In genomic region chr9:120743455-120743854, GRCm38 (mm10) we compare ENCODE assay signal across 22 mouse cellular contexts.
DNase-seq lines count a peak whose midpoint lies in the region; ATAC-seq and TF ChIP-seq lines count a peak whose summit lies in the region.
"Had no signal": no experiment of that assay in that cellular context is flagged by ENCODE, and none has a peak within 500 bp of the region (broad histone marks: within the 10 kb centered on the region; RNA-seq: fewer than 3 reads in every experiment).

No protein-coding gene starts in this region.

- peaks cover 25% of the 10 kb centered on the region for H3K4me1 ChIP-seq in heart, embryonic 10.5 days
- peaks cover 5% of the 10 kb centered on the region for H3K4me1 ChIP-seq in kidney, adult 2 months (ENCODE audit: control insufficient read depth, insufficient read depth, low read length)
- H3K4me1 ChIP-seq in lung, embryonic 15.5 days, result peaks cover 21% of the 10 kb centered on the region

- H3K36me3 ChIP-seq in heart, embryonic 10.5 days, result no peaks in the 10 kb centered on the region
- H3K36me3 ChIP-seq in kidney, adult 2 months (ENCODE audit: control insufficient read depth, insufficient read depth, low read length), result no peaks in the 10 kb centered on the region
- no peaks in the 10 kb centered on the region for H3K36me3 ChIP-seq in lung, embryonic 15.5 days
- H3K36me3 ChIP-seq: midbrain, embryonic 10.5 days; neural tube, embryonic 13.5 days; stomach, embryonic 15.5 days had no signal

- no peak for ATAC-seq in lung, embryonic 15.5 days (ENCODE audit: borderline replicate concordance, extremely low read depth, low FRiP score, low TSS enrichment)
- ATAC-seq: forebrain, postnatal 0 days; hindbrain, postnatal 0 days had no signal

- H3K4me3 ChIP-seq in heart, embryonic 10.5 days, result no peak overlapping the region
- H3K4me3 ChIP-seq in kidney, adult 2 months (ENCODE audit: insufficient read depth, low read depth, low read length), result no peak overlapping the region
- H3K4me3 ChIP-seq in lung, embryonic 15.5 days, result no peak overlapping the region
- H3K4me3 ChIP-seq: midbrain, embryonic 10.5 days; myocyte; neural tube, embryonic 13.5 days; stomach, embryonic 15.5 days had no signal

- H3K27me3 ChIP-seq in heart, embryonic 10.5 days (ENCODE audit: insufficient read depth, poor library complexity, severe bottlenecking), result no peaks in the 10 kb centered on the region
- H3K27me3 ChIP-seq in kidney, adult 2 months (replicated peaks; ENCODE audit: control insufficient read depth, insufficient read depth, low read length), result no peaks in the 10 kb centered on the region
- H3K27me3 ChIP-seq in lung, embryonic 15.5 days, result no peaks in the 10 kb centered on the region
- H3K27me3 ChIP-seq: neural tube, embryonic 13.5 days; stomach, embryonic 15.5 days had no signal

- H3K9ac ChIP-seq in lung, embryonic 15.5 days, result no peak overlapping the region
- H3K9ac ChIP-seq: forebrain, postnatal 0 days; liver, embryonic 14.5 days; neural tube, embryonic 13.5 days; stomach, embryonic 15.5 days had no signal

- no peak for TF ChIP-seq POLR2A in kidney, adult 2 months (IDR thresholded peaks at IDR 0.05; ENCODE audit: low read depth, low read length)

- no peak overlapping the region for H3K4me2 ChIP-seq in lung, embryonic 15.5 days
- H3K4me2 ChIP-seq: neural tube, embryonic 13.5 days; stomach, embryonic 15.5 days had no signal

- 74% methylated on average over 9 of the region's 9 CpGs for WGBS in heart, embryonic 10.5 days
- 67% methylated on average over 9 of the region's 9 CpGs for WGBS in kidney, adult 2 months
- WGBS in lung, embryonic 15.5 days, result 60% methylated on average over 9 of the region's 9 CpGs

- H3K9me3 ChIP-seq in heart, embryonic 10.5 days, result no peaks in the 10 kb centered on the region
- H3K9me3 ChIP-seq in lung, embryonic 15.5 days, result no peaks in the 10 kb centered on the region
- H3K9me3 ChIP-seq: midbrain, embryonic 10.5 days; neural tube, embryonic 13.5 days; stomach, embryonic 15.5 days had no signal

- H3K27ac ChIP-seq in heart, embryonic 10.5 days, result no peak overlapping the region
- H3K27ac ChIP-seq in kidney, adult 2 months (ENCODE audit: insufficient read depth, low read depth, low read length), result no peak overlapping the region
- H3K27ac ChIP-seq in lung, embryonic 15.5 days, result 0 out of 2 replicates have a peak overlapping the region, but pooled peaks have one; percentile 15
- H3K27ac ChIP-seq: hindbrain, postnatal 0 days; liver, embryonic 14.5 days; midbrain, embryonic 10.5 days; neural tube, embryonic 13.5 days; stomach, embryonic 15.5 days had no signal

- peak; percentile 24 for DNase-seq in heart, adult 8-10 months (ENCODE audit: low spot score)
- no peak for DNase-seq in heart, embryonic 10.5 days (ENCODE audit: low spot score)
- DNase-seq in kidney, adult 2 months, result peak; percentile 52
- DNase-seq in kidney, adult 9 months, result no peak
- peak; percentile 60 for DNase-seq in lung, postnatal 10 days
- no peak for DNase-seq in cerebellum, adult 18-20 months
- DNase-seq in ovary, adult 18-20 months (ENCODE audit: low spot score), result no peak
- DNase-seq: adrenal gland, adult 8-10 months; cerebellum, adult 2 months; cerebellum, postnatal 25 days; forebrain, postnatal 0 days; gastrocnemius, postnatal 14 days; kidney, adult 11 months; layer of hippocampus, adult 9-11 months; thymus, postnatal 25 days had no signal

- no peak for TF ChIP-seq CTCF in kidney, adult 2 months (conservative IDR thresholded peaks at IDR 0.05; ENCODE audit: insufficient read depth, insufficient read length, low read depth, low read length)

Comparison
In these comparisons a context has a peak if more than half of its experiments do, and no peak if none do; other contexts are left out.
1. DNase-seq: peak in heart, adult 8-10 months (single experiment), kidney, adult 2 months (single experiment) and lung, postnatal 10 days (single experiment); none in heart, embryonic 10.5 days (single experiment), kidney, adult 9 months (single experiment), cerebellum, adult 18-20 months (0 of 2) and ovary, adult 18-20 months (single experiment).